Mouse (Mus musculus): ENCODE results near the gene Ostc.

The Ostc gene

GRCm38 (mm10) chr3:130708529-130708928 is 715 bp downstream of the Ostc start:
- no peak for DNase-seq

- no peak for DNase-seq
Observed at GRCm38 (mm10) chr3:130702289-130702688, 7.0 kb downstream of the Ostc start.

- DNase-seq = no peak
Observed at GRCm38 (mm10) chr3:130697622-130698021, 11.6 kb downstream of the Ostc start.

- DNase-seq = no peak
Observed at GRCm38 (mm10) chr3:130694705-130695104, 14.5 kb downstream of the Ostc start.

GRCm38 (mm10) chr3:130694041-130694593 is 15.1 kb downstream of the Ostc start:
- DNase-seq = no peak

- no peak for DNase-seq
Observed at GRCm38 (mm10) chr3:130691596-130692170, 17.6 kb downstream of the Ostc start.

- no peak for DNase-seq
Observed at GRCm38 (mm10) chr3:130690834-130691595, 18.2 kb downstream of the Ostc start.

- DNase-seq = peak; percentile 69
Observed at GRCm38 (mm10) chr3:130689630-130690029, 19.6 kb downstream of the Ostc start.

- no peak for DNase-seq
Observed at GRCm38 (mm10) chr3:130687051-130687450, 22.2 kb downstream of the Ostc start.

GRCm38 (mm10) chr3:130685014-130685366 is 24.3 kb downstream of the Ostc start:
- DNase-seq = no peak

- no peak for DNase-seq
Observed at GRCm38 (mm10) chr3:130684276-130685013, 24.8 kb downstream of the Ostc start.

GRCm38 (mm10) chr3:130683836-130684235 is 25.4 kb downstream of the Ostc start:
- no peak for DNase-seq

GRCm38 (mm10) chr3:130682183-130682582 is 27.1 kb downstream of the Ostc start:
- no peak for DNase-seq

- no peak for DNase-seq
Observed at GRCm38 (mm10) chr3:130681226-130681625, 28.0 kb downstream of the Ostc start.

- DNase-seq = no peak
Observed at GRCm38 (mm10) chr3:130677671-130678460, 31.4 kb downstream of the Ostc start.

GRCm38 (mm10) chr3:130671291-130671690 is 38.0 kb downstream of the Ostc start:
- no peak for DNase-seq

- no peak for DNase-seq
Observed at GRCm38 (mm10) chr3:130662496-130662895, 46.7 kb downstream of the Ostc start.

GRCm38 (mm10) chr3:130660619-130661018 is 48.6 kb downstream of the Ostc start:
- no peak for DNase-seq

GRCm38 (mm10) chr3:130649569-130649968 is 59.7 kb downstream of the Ostc start:
- DNase-seq = no peak

- no peak for DNase-seq
Observed at GRCm38 (mm10) chr3:130646110-130646810, 63.0 kb downstream of the Ostc start.

Measured in right cerebral cortex, postnatal 25 days (tissue).